Mouse (Mus musculus) lung, postnatal 0 days (tissue): Measurements from ENCODE around the gene Flywch2. TPM values are rescaled to one million over a fixed set of nuclear protein-coding genes. Genes with fewer than 3 reads are reported as not detected.
A peak's percentile ranks its signal among the peaks of the same experiment; 100 is the strongest.

Experiments used
- ATAC-seq: fragments of 200-750 bp; cut with Nextera tagmentation; 2 replicates; pipeline ENCODE4 v1.8.0; 2017; ENCODE audit warnings: moderate library complexity
- DNase-seq: peaks from one replicate; pipeline ENCODE4 v3.0.0-alpha.2; 2016; ENCODE audit warnings: low spot score
- H3K27ac ChIP-seq: fragments of 300-500 bp; sonication (generic); 2 replicates; pipeline ENCODE4 v1.5.1; 2014; ENCODE audit warnings: antibody characterized with exemption, mild to moderate bottlenecking, low read length, mixed read lengths
- H3K27me3 ChIP-seq: fragments of 300-500 bp; sonication (generic); replicated peaks from 2 replicates; pipeline ENCODE4 v1.6.1; 2014; ENCODE audit warnings: low read length, mixed read lengths; ENCODE audit not compliant: insufficient read depth
- H3K36me3 ChIP-seq: fragments of 300-500 bp; sonication (generic); 2 replicates; pipeline ENCODE4 v1.6.1; 2014; ENCODE audit warnings: low read length, mixed read lengths; ENCODE audit not compliant: insufficient read depth
- H3K4me1 ChIP-seq: fragments of 300-500 bp; sonication (generic); 2 replicates; pipeline ENCODE4 v1.6.1; 2014; ENCODE audit warnings: antibody characterized with exemption, low read depth, low read length, mixed read lengths; ENCODE audit not compliant: insufficient read depth
- H3K4me2 ChIP-seq: fragments of 300-500 bp; sonication (generic); replicated peaks from 2 replicates; pipeline ENCODE4 v1.6.1; 2014; ENCODE audit warnings: low read depth, mild to moderate bottlenecking, low read length, moderate library complexity, mixed read lengths
- H3K4me3 ChIP-seq: fragments of 300-500 bp; sonication (generic); 2 replicates; pipeline ENCODE4 v1.5.1; 2014; ENCODE audit warnings: low read depth, low read length
- H3K9ac ChIP-seq: fragments of 300-500 bp; sonication (generic); replicated peaks from 2 replicates; pipeline ENCODE4 v1.6.1; 2014; ENCODE audit warnings: low read depth, mild to moderate bottlenecking
- H3K9me3 ChIP-seq: fragments of 300-500 bp; sonication (generic); 2 replicates; pipeline ENCODE4 v1.6.1; 2016; ENCODE audit warnings: low read length, mixed read lengths
- CTCF ChIP-seq: IDR thresholded peaks from 2 replicates; pipeline ENCODE4 v1.5.1; 2016; ENCODE audit warnings: antibody characterized with exemption, mild to moderate bottlenecking
- EP300 ChIP-seq: IDR thresholded peaks from 2 replicates; pipeline ENCODE4 v1.6.1; 2016; ENCODE audit warnings: antibody characterized with exemption, mild to moderate bottlenecking, control low read depth
- WGBS: fragments of 180-500 bp; shearing (Covaris S2); extraction: QIAGEN DNeasy Blood & Tissue Kit; methylation state at CpG from one replicate; pipeline ENCODE4 v1.1.7; 2014; 5-methylcytosine and 5-hydroxymethylcytosine counted together
- polyA plus RNA-seq: library from polyadenylated mRNA; unstranded; fragments of >200 nt; fragmentation: Nextera tagmentation; extraction: Ambion mirVana; gene quantifications from 2 replicates; pipeline ENCODE4 v1.2.1, GENCODE M21; 2015

Flywch2 gene
- polyA plus RNA-seq, 1 experiment from 2014 or later = 18.6 TPM

GRCm38 (mm10) chr17:23807918-23808317 lies 22.0 kb upstream of the Flywch2 start:
- no peak overlapping the region for H3K4me3 ChIP-seq
- TF ChIP-seq EP300 (no peak), CTCF (no peak)
- no peaks in the 10 kb centered on the region for H3K27me3 ChIP-seq
- H3K27ac ChIP-seq = no peak overlapping the region
- no peak for DNase-seq
- H3K9me3 ChIP-seq = no peaks in the 10 kb centered on the region
- no peak for ATAC-seq
- WGBS = 79% methylated on average over 3 of the region's 3 CpGs
- peaks cover 3% of the 10 kb centered on the region; the same call in 1 of the 2 replicates for H3K4me1 ChIP-seq
- no peak overlapping the region for H3K9ac ChIP-seq
- no peak overlapping the region for H3K4me2 ChIP-seq
- peaks cover 36% of the 10 kb centered on the region for H3K36me3 ChIP-seq

- Histone ChIP-seq H3K9ac (no peak overlapping the region), H3K4me3 (no peak overlapping the region), H3K27me3 (no peaks in the 10 kb centered on the region), H3K36me3 (peaks cover 30% of the 10 kb centered on the region), H3K4me1 (peaks cover 3% of the 10 kb centered on the region; the same call in 1 of the 2 replicates), H3K27ac (no peak overlapping the region), H3K4me2 (peak overlapping the region; percentile 47), H3K9me3 (no peaks in the 10 kb centered on the region)
- 59% methylated on average over 25 of the region's 25 CpGs for WGBS
- DNase-seq (peak; percentile 22), ATAC-seq (no peak)
- TF ChIP-seq EP300 (no peak), CTCF (peak; percentile 59)
Observed at GRCm38 (mm10) chr17:23806867-23807266, 21.0 kb upstream of the Flywch2 start.

GRCm38 (mm10) chr17:23804426-23805085 lies 18.7 kb upstream of the Flywch2 start:
- peak overlapping the region; percentile 82 for H3K4me3 ChIP-seq
- peaks cover 3% of the 10 kb centered on the region; the same call in 1 of the 2 replicates for H3K4me1 ChIP-seq
- peak overlapping the region; percentile 97 for H3K27ac ChIP-seq
- TF ChIP-seq EP300 (no peak), CTCF (no peak)
- ATAC-seq (no peak), DNase-seq (peak; percentile 43)
- 1% methylated on average over 8 of the region's 8 CpGs for WGBS
- no peaks in the 10 kb centered on the region for H3K9me3 ChIP-seq
- peak overlapping the region; percentile 91 for H3K9ac ChIP-seq
- no peaks in the 10 kb centered on the region for H3K27me3 ChIP-seq
- H3K4me2 ChIP-seq = peak overlapping the region; percentile 75
- H3K36me3 ChIP-seq = peaks cover 12% of the 10 kb centered on the region; the same call in 1 of the 2 replicates

GRCm38 (mm10) chr17:23803366-23804041 lies 17.6 kb upstream of the Flywch2 start:
- TF ChIP-seq CTCF = no peak
- TF ChIP-seq EP300 = no peak
- Histone ChIP-seq H3K9me3 (no peaks in the 10 kb centered on the region), H3K4me1 (peaks cover 3% of the 10 kb centered on the region; the same call in 1 of the 2 replicates), H3K4me2 (peak overlapping the region; percentile 75), H3K4me3 (peak overlapping the region; percentile 82), H3K27ac (peak overlapping the region; percentile 97), H3K9ac (peak overlapping the region; percentile 91), H3K27me3 (no peaks in the 10 kb centered on the region), H3K36me3 (peaks cover 3% of the 10 kb centered on the region; the same call in 1 of the 2 replicates)
- DNase-seq (peak; percentile 91), ATAC-seq (peak; percentile 65)
- WGBS = under 1% methylated on average over 34 of the region's 83 CpGs

- under 1% methylated on average over 59 of the region's 60 CpGs for WGBS
Observed at GRCm38 (mm10) chr17:23802746-23803365, 17.0 kb upstream of the Flywch2 start.

GRCm38 (mm10) chr17:23801627-23802026 lies 15.7 kb upstream of the Flywch2 start:
- no peak for TF ChIP-seq EP300
- no peak for TF ChIP-seq CTCF
- H3K4me1 ChIP-seq = peaks cover 3% of the 10 kb centered on the region; the same call in 1 of the 2 replicates
- H3K9ac ChIP-seq = no peak overlapping the region
- ATAC-seq (no peak), DNase-seq (no peak)
- no peaks in the 10 kb centered on the region for H3K36me3 ChIP-seq
- no peaks in the 10 kb centered on the region for H3K9me3 ChIP-seq
- H3K4me2 ChIP-seq = no peak overlapping the region
- no peak overlapping the region for H3K27ac ChIP-seq
- no peak overlapping the region for H3K4me3 ChIP-seq
- no peaks in the 10 kb centered on the region for H3K27me3 ChIP-seq
- 93% methylated on average over 10 of the region's 10 CpGs for WGBS

More at GRCm38 (mm10) chr17:23802746-23803365, 17.0 kb upstream of the Flywch2 start:
- H3K9ac ChIP-seq = peak overlapping the region; percentile 91
- H3K4me2 ChIP-seq = peak overlapping the region; percentile 75
- no peak for TF ChIP-seq EP300
- TF ChIP-seq CTCF = peak; percentile 27; the same call in 1 of the 2 replicates
- H3K27ac ChIP-seq = peak overlapping the region; percentile 97
- H3K9me3 ChIP-seq = no peaks in the 10 kb centered on the region
- peak; percentile 100 for DNase-seq
- H3K27me3 ChIP-seq = no peaks in the 10 kb centered on the region
- H3K36me3 ChIP-seq = no peaks in the 10 kb centered on the region
- peak; percentile 98 for ATAC-seq
- peaks cover 3% of the 10 kb centered on the region; the same call in 1 of the 2 replicates for H3K4me1 ChIP-seq
- peak overlapping the region; percentile 82 for H3K4me3 ChIP-seq
